Mouse (Mus musculus) neutrophil, adult 65 days (primary cell): Measurements from ENCODE around the gene Sh3bp1. TPM values are rescaled to one million over a fixed set of nuclear protein-coding genes. Genes with fewer than 3 reads are reported as not detected.

Source experiments
- total RNA-seq: library from RNA; stranded (reverse); gene quantifications from 2 replicates; pipeline ENCODE4 v1.2.4, GENCODE M21; 2023

Gene Sh3bp1
- 79.0 and 84.2 TPM in 2 replicates for total RNA-seq

DNA sequence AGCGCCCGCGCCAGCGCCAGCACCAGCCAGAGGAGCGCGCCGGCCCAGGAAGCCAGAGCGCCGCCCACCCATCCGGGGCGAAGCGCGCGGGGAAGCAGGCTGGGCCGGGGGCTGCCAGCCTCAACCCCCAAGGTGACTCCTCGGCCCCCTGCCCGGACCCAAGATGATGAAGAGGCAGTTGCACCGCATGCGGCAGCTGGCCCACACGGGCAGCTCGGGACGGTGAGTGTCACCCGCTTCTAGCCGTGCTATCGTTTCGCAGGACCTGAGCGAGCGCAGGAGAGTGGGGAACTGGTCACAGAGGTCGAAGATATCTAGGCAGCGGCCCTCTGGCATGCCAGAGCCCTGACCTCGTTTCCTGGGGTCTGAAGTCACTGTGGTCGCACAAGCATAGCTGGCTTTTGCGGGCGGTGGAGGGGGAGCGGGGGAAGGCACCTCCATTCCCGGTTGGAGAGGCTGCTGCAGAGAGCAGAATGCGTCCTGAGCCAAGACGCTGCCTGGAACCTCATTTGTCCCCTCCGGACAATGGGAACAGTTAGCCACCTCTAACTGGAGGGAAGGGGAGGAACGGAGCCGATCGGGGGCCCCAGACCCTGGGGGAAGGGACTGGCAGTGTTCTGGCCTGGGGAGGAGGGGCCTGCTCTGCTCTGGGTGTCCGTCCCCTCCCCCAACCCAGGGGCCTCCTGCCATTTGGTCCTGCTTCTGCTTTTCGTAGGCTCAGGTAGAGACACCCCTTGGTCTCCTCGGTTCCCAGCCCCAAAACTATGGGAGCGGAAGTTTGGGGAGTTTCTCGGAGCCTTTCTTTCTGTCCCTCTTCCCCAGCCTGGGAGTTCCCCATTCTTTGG is at the start of gene Sh3bp1:
Gene Sh3bp1, plus strand, starts transcription at position 29 of the 845 bp plus-strand sequence.

GRCm38 (mm10) chr15:78855303-78855965 is 44.1 kb upstream of the Sh3bp1 start, which contains the start of gene Lgals2:
TSS of gene Lgals2 (minus strand) at chr15:78855529.

DNA sequence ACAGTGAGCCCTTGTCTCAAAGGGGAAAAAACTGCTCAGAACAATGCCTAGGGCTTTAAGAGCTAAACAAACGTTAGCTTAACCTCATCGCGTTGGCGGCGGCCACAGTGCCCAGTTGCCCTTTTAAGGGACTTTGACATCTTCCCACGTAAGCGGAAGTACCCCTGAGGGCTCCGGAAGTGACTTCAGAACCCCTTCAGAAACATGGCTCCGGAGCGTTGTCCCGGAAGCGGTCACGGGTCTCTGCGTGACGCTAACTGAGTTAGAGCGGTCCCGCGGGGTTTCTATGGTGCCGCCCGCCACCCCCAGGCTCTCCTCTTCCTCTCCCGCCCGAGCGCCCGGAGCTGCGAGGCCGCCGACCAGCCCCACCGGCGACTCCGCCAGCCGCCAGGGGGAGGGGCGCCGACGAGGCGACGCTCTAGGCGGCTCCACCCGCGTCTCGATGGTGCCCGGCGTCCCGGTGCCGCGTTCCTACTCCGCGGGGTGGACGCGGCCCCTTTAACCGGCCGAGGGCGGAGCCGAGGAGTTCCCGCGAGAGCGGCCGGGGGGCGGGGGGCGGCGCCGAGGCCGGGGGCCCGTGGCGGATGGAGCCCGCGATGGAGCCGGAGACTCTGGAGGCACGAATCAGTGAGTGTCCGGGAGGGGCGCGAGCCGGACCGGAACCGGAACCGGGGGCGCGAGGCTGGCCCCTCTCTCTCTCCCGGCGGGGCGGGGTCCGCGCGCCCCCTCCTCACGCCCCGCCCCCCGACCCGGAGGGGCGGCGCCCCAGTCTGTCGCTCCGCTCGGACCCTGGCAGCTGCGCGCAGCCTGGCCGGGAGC is 22.4 kb upstream of the Sh3bp1 start, which contains the start of gene Gga1:
Gene Gga1, plus strand, starts transcription at position 200 of the 819 bp plus-strand sequence.

DNA sequence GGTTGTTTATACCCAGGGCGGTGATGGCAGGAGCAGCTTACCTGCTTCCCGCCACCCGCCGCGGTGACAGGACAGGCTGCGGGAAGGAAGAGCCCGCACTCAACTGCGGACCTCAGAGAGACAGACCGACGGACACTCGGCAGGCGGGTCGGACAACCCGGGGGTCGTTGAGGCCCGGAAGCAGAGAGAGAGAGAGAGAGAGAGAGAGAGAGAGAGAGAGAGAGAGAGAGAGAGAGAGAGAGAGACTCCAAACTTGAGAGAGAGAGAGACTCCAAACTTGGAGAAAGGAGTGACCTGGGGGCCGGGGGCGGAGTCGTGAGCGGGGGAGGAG is 194 bp upstream of the Sh3bp1 start, which contains the start of gene Gm49510:
Gene Gm49510, plus strand, starts transcription at position 259 of the 331 bp plus-strand sequence.

GRCm38 (mm10) chr15:78913632-78914090 is 14.1 kb downstream of the Sh3bp1 start, which contains the start of gene Pdxp:
TSS of gene Pdxp (plus strand) at chr15:78913919.

GRCm38 (mm10) chr15:78926021-78926919 is 26.7 kb downstream of the Sh3bp1 start, which contains the start of gene Lgals1:
TSS of gene Lgals1 (plus strand) at chr15:78926725.

GRCm38 (mm10) chr15:78934784-78935320 is 35.3 kb downstream of the Sh3bp1 start, which contains the start of gene Nol12:
TSS of gene Nol12 (plus strand) at chr15:78934933.

DNA sequence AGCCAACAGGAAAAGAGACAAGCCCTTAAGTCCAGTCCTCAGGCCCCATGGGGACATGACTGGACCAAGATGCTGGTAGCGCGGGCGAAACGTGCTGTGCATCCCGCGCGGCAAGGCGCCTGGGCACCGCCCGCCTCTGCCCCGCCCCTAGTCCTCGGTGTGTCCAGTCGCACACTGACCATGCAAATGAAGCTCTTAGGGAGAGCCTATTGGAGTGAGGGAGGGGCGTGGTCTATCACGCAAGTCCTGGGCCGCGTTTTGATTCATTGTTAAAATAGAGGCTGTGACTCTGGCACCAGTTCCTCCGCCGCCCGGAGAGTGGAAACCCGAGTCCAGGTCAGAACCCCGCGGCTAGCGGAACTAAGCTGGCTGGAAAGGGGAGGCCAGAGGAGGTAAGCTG is 48.1 kb downstream of the Sh3bp1 start, which contains the start of gene Triobp:
Gene Triobp, plus strand, starts transcription at position 68 of the 400 bp plus-strand sequence.

Other genes starting within 250 kb of the Sh3bp1 start
- 0.18 and 0.54 TPM in 2 replicates for gene Elfn2, start 181.0 kb upstream of the Sh3bp1 start, total RNA-seq
- gene Mfng, start 126.3 kb upstream of the Sh3bp1 start, total RNA-seq = 9.8 and 11.6 TPM in 2 replicates
- 38.0 and 51.1 TPM in 2 replicates for gene Card10, start 96.7 kb upstream of the Sh3bp1 start, total RNA-seq
- 0.16 TPM in 1 of 2 replicates, not detected in the other for gene Cdc42ep1, start 57.1 kb upstream of the Sh3bp1 start, total RNA-seq
- gene Lgals2, start 44.2 kb upstream of the Sh3bp1 start, total RNA-seq = not detected in 2 replicates
- gene Gga1, start 22.6 kb upstream of the Sh3bp1 start, total RNA-seq = 78.1 and 82.2 TPM in 2 replicates
- gene Gm49510, start 101 bp upstream of the Sh3bp1 start, total RNA-seq = not detected in 2 replicates
- gene Pdxp, start 14.2 kb downstream of the Sh3bp1 start, total RNA-seq = 1.5 and 2.1 TPM in 2 replicates
- gene Lgals1, start 27.0 kb downstream of the Sh3bp1 start, total RNA-seq = 96.1 and 170 TPM in 2 replicates
- gene Nol12, start 35.2 kb downstream of the Sh3bp1 start, total RNA-seq = 13.9 and 16.8 TPM in 2 replicates
- 187 and 211 TPM in 2 replicates for gene Triobp, start 48.0 kb downstream of the Sh3bp1 start, total RNA-seq
- 16.5 and 23.8 TPM in 2 replicates for gene H1f0, start 128.7 kb downstream of the Sh3bp1 start, total RNA-seq
- not detected in 2 replicates for gene Galr3, start 142.1 kb downstream of the Sh3bp1 start, total RNA-seq
- 13.0 and 17.1 TPM in 2 replicates for gene Ankrd54, start 163.1 kb downstream of the Sh3bp1 start, total RNA-seq
- 51.7 and 52.6 TPM in 2 replicates for gene Eif3l, start 175.4 kb downstream of the Sh3bp1 start, total RNA-seq
- gene Micall1, start 209.1 kb downstream of the Sh3bp1 start, total RNA-seq = 14.2 and 16.5 TPM in 2 replicates
- 18.8 and 28.4 TPM in 2 replicates for gene Polr2f, start 241.2 kb downstream of the Sh3bp1 start, total RNA-seq
- gene 1700088E04Rik, start 241.5 kb downstream of the Sh3bp1 start, total RNA-seq = not detected in 2 replicates